Mouse (Mus musculus) thymus, adult 2 months (tissue): Measurements from ENCODE around the gene 4930523C07Rik.

Source experiments
- CTCF ChIP-seq: fragments of 200-500 bp; IDR thresholded peaks from 2 replicates; pipeline ENCODE4 v1.5.1; 2012; ENCODE audit warnings: mild to moderate bottlenecking, control low read depth, low read length, moderate library complexity, borderline replicate concordance; ENCODE audit not compliant: control insufficient read depth, poor library complexity, insufficient read depth; ENCODE audit errors: extremely low read depth
- POLR2A ChIP-seq: fragments of 200-500 bp; IDR thresholded peaks from 2 replicates; pipeline ENCODE4 v1.6.1; 2012; ENCODE audit warnings: mild to moderate bottlenecking, low read length, control low read depth, moderate library complexity; ENCODE audit not compliant: control insufficient read depth, poor library complexity, insufficient read depth; ENCODE audit errors: extremely low read depth

DNA sequence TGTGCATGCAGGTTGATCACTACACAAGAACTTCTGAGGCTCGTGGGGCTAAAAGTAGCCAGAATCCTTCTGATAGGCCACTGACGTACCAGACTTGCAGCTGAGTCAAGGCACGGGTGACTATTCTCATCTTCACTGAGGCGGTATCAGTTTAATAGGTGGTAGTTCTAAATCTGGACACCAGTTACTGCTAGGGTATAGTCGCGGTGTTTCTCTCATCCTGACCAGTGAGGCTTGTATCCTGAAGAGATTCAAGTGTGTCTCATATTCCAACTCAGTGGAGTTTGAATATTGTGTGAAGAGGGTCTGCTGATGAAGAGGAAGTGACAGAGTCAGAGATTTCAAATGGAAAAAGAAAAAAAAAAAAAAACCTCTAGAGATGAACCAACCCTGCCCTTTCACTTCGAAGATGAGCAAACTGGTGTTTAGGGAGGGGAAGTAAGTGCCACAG lies 3.3 kb downstream of the 4930523C07Rik start:
- TF ChIP-seq CTCF (no peak), POLR2A (no peak)
